Mouse (Mus musculus) bone marrow macrophage, adult 2 months (primary cell): Measurements from ENCODE around the gene Patj. TPM values are rescaled to one million over a fixed set of nuclear protein-coding genes. Genes with fewer than 3 reads are reported as not detected.

Experiments used
- H3K27ac ChIP-seq: 2 replicates; pipeline ENCODE4 v1.5.1; 2012; ENCODE audit warnings: low read depth, low read length; ENCODE audit not compliant: insufficient read depth
- H3K4me1 ChIP-seq: 2 replicates; pipeline ENCODE4 v1.6.1; 2012; ENCODE audit warnings: low read length; ENCODE audit not compliant: control insufficient read depth, insufficient read depth
- H3K4me3 ChIP-seq: 2 replicates; pipeline ENCODE4 v1.5.1; 2012; ENCODE audit warnings: mild to moderate bottlenecking, low read length, moderate library complexity; ENCODE audit not compliant: insufficient read depth
- CTCF ChIP-seq: IDR thresholded peaks from 2 replicates; pipeline ENCODE4 v1.5.1; 2012; ENCODE audit warnings: low read depth, mild to moderate bottlenecking, low read length, moderate library complexity
- POLR2A ChIP-seq: IDR thresholded peaks from 2 replicates; pipeline ENCODE4 v1.6.1; 2012; ENCODE audit warnings: mild to moderate bottlenecking, low read depth, low read length, borderline replicate concordance
- polyA plus RNA-seq: library from polyadenylated mRNA; stranded (reverse); fragments of >200 nt; gene quantifications from 2 replicates; pipeline ENCODE4 v1.2.4, GENCODE M21; 2012; ENCODE audit not compliant: missing spikeins, insufficient read depth, insufficient read length

Patj gene
- 0.38 and 1.2 TPM in 2 replicates for polyA plus RNA-seq

GRCm38 (mm10) chr4:98395690-98396437 lies at the start of gene Patj:
Gene Patj, plus strand, starts transcription at chr4:98395785.
- 0 out of 2 replicates have a peak, but pooled peaks cover 5% of the 10 kb centered on the region for H3K4me1 ChIP-seq
- no peak within 1 kb of the TSS for H3K27ac ChIP-seq
- TF ChIP-seq CTCF (no peak), POLR2A (no peak)
- H3K4me3 ChIP-seq: peak within 1 kb of the TSS; percentile 83

GRCm38 (mm10) chr4:98348580-98348979 lies 47.0 kb upstream of the Patj start:
- no peak overlapping the region for H3K27ac ChIP-seq
- TF ChIP-seq CTCF: no peak
- TF ChIP-seq POLR2A: no peak
- 0 out of 2 replicates have a peak, but pooled peaks cover 6% of the 10 kb centered on the region for H3K4me1 ChIP-seq
- H3K4me3 ChIP-seq: no peak overlapping the region

- Histone ChIP-seq H3K4me3 (no peak overlapping the region), H3K4me1 (no peaks in the 10 kb centered on the region), H3K27ac (no peak overlapping the region)
- TF ChIP-seq CTCF (no peak), POLR2A (no peak)
Observed at GRCm38 (mm10) chr4:98358034-98358809, 37.4 kb upstream of the Patj start.

- no peak for TF ChIP-seq POLR2A
- no peak for TF ChIP-seq CTCF
- H3K4me3 ChIP-seq: no peak overlapping the region
- no peak overlapping the region for H3K27ac ChIP-seq
- 0 out of 2 replicates have a peak, but pooled peaks cover 4% of the 10 kb centered on the region for H3K4me1 ChIP-seq
Observed at GRCm38 (mm10) chr4:98375401-98375800, 20.2 kb upstream of the Patj start.

- peaks cover 8% of the 10 kb centered on the region; the same call in 1 of the 2 replicates for H3K4me1 ChIP-seq
- no peak overlapping the region for H3K27ac ChIP-seq
- TF ChIP-seq CTCF (no peak), POLR2A (no peak)
- no peak overlapping the region for H3K4me3 ChIP-seq
Observed at GRCm38 (mm10) chr4:98376943-98377342, 18.6 kb upstream of the Patj start.

- peak within 1 kb of the TSS; percentile 28; the same call in 1 of the 2 replicates for H3K27ac ChIP-seq
Observed at GRCm38 (mm10) chr4:98382716-98383424, 12.7 kb upstream of the Patj start, which contains the start of gene Tm2d1. Gene Tm2d1, minus strand, starts transcription at chr4:98383306.

GRCm38 (mm10) chr4:98385036-98385435 lies 10.5 kb upstream of the Patj start:
- TF ChIP-seq CTCF (no peak), POLR2A (no peak)
- Histone ChIP-seq H3K4me1 (peaks cover 8% of the 10 kb centered on the region; the same call in 1 of the 2 replicates), H3K4me3 (no peak overlapping the region), H3K27ac (no peak overlapping the region)

More at GRCm38 (mm10) chr4:98382716-98383424, 12.7 kb upstream of the Patj start, which contains the start of gene Tm2d1:
- no peak for TF ChIP-seq CTCF
- peak; percentile 97 for TF ChIP-seq POLR2A
- Histone ChIP-seq H3K4me1 (peaks cover 8% of the 10 kb centered on the region; the same call in 1 of the 2 replicates), H3K4me3 (peak within 1 kb of the TSS; percentile 93)

GRCm38 (mm10) chr4:98395346-98395689 lies 267 bp upstream of the Patj start:
- Histone ChIP-seq H3K4me3 (peak overlapping the region; percentile 83), H3K4me1 (0 out of 2 replicates have a peak, but pooled peaks cover 5% of the 10 kb centered on the region), H3K27ac (no peak overlapping the region)
- TF ChIP-seq CTCF (no peak), POLR2A (no peak)

- Histone ChIP-seq H3K4me3 (no peak overlapping the region), H3K27ac (no peak overlapping the region), H3K4me1 (0 out of 2 replicates have a peak, but pooled peaks cover 1% of the 10 kb centered on the region)
- TF ChIP-seq CTCF: no peak
- TF ChIP-seq POLR2A: no peak
Observed at GRCm38 (mm10) chr4:98400926-98401583, 5.5 kb downstream of the Patj start.
